In genomic region chr3:88222446-88222845, GRCm38 (mm10) we compare ENCODE assay signal across 16 mouse cellular contexts. TPM values are rescaled to one million over a fixed set of nuclear protein-coding genes. Genes with fewer than 3 reads are reported as not detected.
DNase-seq lines count a peak whose midpoint lies in the region; ATAC-seq and TF ChIP-seq lines count a peak whose summit lies in the region.
"Had no signal": no experiment of that assay in that cellular context is flagged by ENCODE, and none has a peak within 500 bp of the region (broad histone marks: within the 10 kb centered on the region; RNA-seq: fewer than 3 reads in every experiment).

No protein-coding gene starts in this region.

- peaks cover 30% of the 10 kb centered on the region for H3K27me3 ChIP-seq in hindbrain, embryonic 11.5 days (ENCODE audit: control insufficient read depth, insufficient read depth, low read length)
- H3K27me3 ChIP-seq in hindbrain, embryonic 10.5 days (ENCODE audit: insufficient read depth, poor library complexity, severe bottlenecking): peaks cover 98% of the 10 kb centered on the region
- H3K27me3 ChIP-seq in forebrain, embryonic 15.5 days: no peaks in the 10 kb centered on the region
- H3K27me3 ChIP-seq in midbrain, embryonic 14.5 days (ENCODE audit: control insufficient read depth, insufficient read depth, low read length): peaks cover 8% of the 10 kb centered on the region; the same call in 1 of the 2 replicates
- peaks cover 40% of the 10 kb centered on the region for H3K27me3 ChIP-seq in intestine, embryonic 16.5 days (replicated peaks; ENCODE audit: control insufficient read depth, insufficient read depth, low read length)
- peaks cover 5% of the 10 kb centered on the region; the same call in 1 of the 2 replicates for H3K27me3 ChIP-seq in stomach, postnatal 0 days (ENCODE audit: control insufficient read depth, insufficient read depth, low read length)

- H3K9ac ChIP-seq in hindbrain, embryonic 11.5 days (ENCODE audit: low read depth, low read length): no peak overlapping the region
- no peak overlapping the region for H3K9ac ChIP-seq in ES-E14 (ENCODE audit: insufficient read depth, low read depth, low read length, poor library complexity, severe bottlenecking)
- peak overlapping the region; percentile 32 for H3K9ac ChIP-seq in forebrain, embryonic 15.5 days (replicated peaks)
- H3K9ac ChIP-seq in midbrain, embryonic 14.5 days (replicated peaks; ENCODE audit: low read length): peak overlapping the region; percentile 7; the same call in 1 of the 2 replicates
- no peak overlapping the region for H3K9ac ChIP-seq in intestine, embryonic 16.5 days (ENCODE audit: low read depth, low read length)
- no peak overlapping the region for H3K9ac ChIP-seq in stomach, postnatal 0 days (ENCODE audit: low read length)
- H3K9ac ChIP-seq: embryonic facial prominence, embryonic 15.5 days had no signal

- in situ Hi-C loops in ES-E14 (cut with MboI; ENCODE audit: low sequenced_read_pairs in 2 of 2, unreplicated experiment in 2 of 2): no loop called here

- DNase-seq in hindbrain, embryonic 11.5 days (ENCODE audit: low spot score): no peak
- no peak for DNase-seq in hindbrain, embryonic 10.5 days (ENCODE audit: low spot score)
- no peak for DNase-seq in ES-E14 (ENCODE audit: low read depth, low spot score)
- peak; percentile 71 for DNase-seq in midbrain, embryonic 14.5 days
- DNase-seq in stomach, postnatal 0 days (ENCODE audit: low spot score): no peak
- no peak for DNase-seq in lung, postnatal 4 days
- DNase-seq: heart, adult 18-20 months; kidney, adult 8-10 months; thymus, postnatal 4 days had no signal

- no peak overlapping the region for H3K4me2 ChIP-seq in hindbrain, embryonic 11.5 days (replicated peaks; ENCODE audit: low read depth, low read length)
- H3K4me2 ChIP-seq in forebrain, embryonic 15.5 days (replicated peaks): peak overlapping the region; percentile 96
- H3K4me2 ChIP-seq in midbrain, embryonic 14.5 days (ENCODE audit: low read length): peak overlapping the region; percentile 59
- H3K4me2 ChIP-seq in intestine, embryonic 16.5 days (ENCODE audit: low read depth, low read length): no peak overlapping the region
- H3K4me2 ChIP-seq in stomach, postnatal 0 days (replicated peaks; ENCODE audit: low read depth): no peak overlapping the region
- H3K4me2 ChIP-seq: embryonic facial prominence, embryonic 15.5 days had no signal

- TF ChIP-seq CTCF in stomach, postnatal 0 days (IDR thresholded peaks at IDR 0.05; ENCODE audit: low read depth): no peak

- peaks cover 27% of the 10 kb centered on the region for H3K4me1 ChIP-seq in hindbrain, embryonic 11.5 days (replicated peaks; ENCODE audit: control insufficient read depth, insufficient read depth, low read length)
- peaks cover 43% of the 10 kb centered on the region for H3K4me1 ChIP-seq in hindbrain, embryonic 10.5 days (replicated peaks)
- peaks cover 0 to 3% of the 10 kb centered on the region in 2 experiments; a peak in 2 of 4 replicates for H3K4me1 ChIP-seq in ES-E14 (ENCODE audit: control insufficient read depth in 2 of 2, insufficient read depth in 2 of 2, low read length in 2 of 2, poor library complexity in 1 of 2)
- H3K4me1 ChIP-seq in forebrain, embryonic 15.5 days: peaks cover 97% of the 10 kb centered on the region
- H3K4me1 ChIP-seq in midbrain, embryonic 14.5 days (ENCODE audit: control insufficient read depth, insufficient read depth, low read length): peaks cover 54% of the 10 kb centered on the region
- no peaks in the 10 kb centered on the region for H3K4me1 ChIP-seq in intestine, embryonic 16.5 days (ENCODE audit: control insufficient read depth, insufficient read depth, low read length)
- no peaks in the 10 kb centered on the region for H3K4me1 ChIP-seq in stomach, postnatal 0 days (replicated peaks; ENCODE audit: control insufficient read depth, insufficient read depth)
- H3K4me1 ChIP-seq: embryonic facial prominence, embryonic 15.5 days had no signal

- ATAC-seq in hindbrain, embryonic 11.5 days (ENCODE audit: low FRiP score): no peak
- peak; percentile 17 for ATAC-seq in forebrain, embryonic 15.5 days (replicated peaks)
- ATAC-seq in midbrain, embryonic 14.5 days (ENCODE audit: low FRiP score, low TSS enrichment): peak; percentile 28
- ATAC-seq in intestine, embryonic 16.5 days: no peak
- no peak for ATAC-seq in stomach, postnatal 0 days (ENCODE audit: low FRiP score, low TSS enrichment)

- H3K9me3 ChIP-seq in hindbrain, embryonic 11.5 days (ENCODE audit: control insufficient read depth, low read length): no peaks in the 10 kb centered on the region
- no peaks in the 10 kb centered on the region for H3K9me3 ChIP-seq in hindbrain, embryonic 10.5 days
- no peaks in the 10 kb centered on the region for H3K9me3 ChIP-seq in ES-E14 (ENCODE audit: control insufficient read depth, insufficient read depth, low read depth, low read length)
- no peaks in the 10 kb centered on the region for H3K9me3 ChIP-seq in forebrain, embryonic 15.5 days
- H3K9me3 ChIP-seq in midbrain, embryonic 14.5 days (ENCODE audit: control insufficient read depth, low read length): no peaks in the 10 kb centered on the region
- H3K9me3 ChIP-seq in intestine, embryonic 16.5 days (ENCODE audit: control insufficient read depth, low read length): no peaks in the 10 kb centered on the region
- no peaks in the 10 kb centered on the region for H3K9me3 ChIP-seq in stomach, postnatal 0 days (ENCODE audit: control insufficient read depth, low read length)
- H3K9me3 ChIP-seq: embryonic facial prominence, embryonic 15.5 days had no signal

- no peaks in the 10 kb centered on the region; the same call in 1 of the 2 replicates for H3K36me3 ChIP-seq in hindbrain, embryonic 11.5 days (ENCODE audit: control insufficient read depth, insufficient read depth, low read length)
- peaks cover 24% of the 10 kb centered on the region; the same call in 1 of the 2 replicates for H3K36me3 ChIP-seq in hindbrain, embryonic 10.5 days
- H3K36me3 ChIP-seq in ES-E14 (ENCODE audit: control insufficient read depth, insufficient read depth, low read length, poor library complexity, severe bottlenecking): no peaks in the 10 kb centered on the region
- H3K36me3 ChIP-seq in forebrain, embryonic 15.5 days: peaks cover 54% of the 10 kb centered on the region
- H3K36me3 ChIP-seq in midbrain, embryonic 14.5 days (ENCODE audit: control insufficient read depth, insufficient read depth, low read length): peaks cover 56% of the 10 kb centered on the region
- H3K36me3 ChIP-seq in intestine, embryonic 16.5 days (ENCODE audit: control insufficient read depth, insufficient read depth, low read length): no peaks in the 10 kb centered on the region
- no peaks in the 10 kb centered on the region for H3K36me3 ChIP-seq in stomach, postnatal 0 days (ENCODE audit: control insufficient read depth, insufficient read depth, low read length)
- H3K36me3 ChIP-seq: embryonic facial prominence, embryonic 15.5 days had no signal

- peak overlapping the region; percentile 66 for H3K27ac ChIP-seq in hindbrain, embryonic 11.5 days (ENCODE audit: low read depth, low read length)
- no peak overlapping the region for H3K27ac ChIP-seq in hindbrain, embryonic 10.5 days
- H3K27ac ChIP-seq in ES-E14 (ENCODE audit: insufficient read depth, low read depth, low read length, poor library complexity, severe bottlenecking): no peak overlapping the region
- peak overlapping the region; percentile 99 for H3K27ac ChIP-seq in forebrain, embryonic 15.5 days (replicated peaks)
- peak overlapping the region; percentile 95 for H3K27ac ChIP-seq in midbrain, embryonic 14.5 days (replicated peaks; ENCODE audit: low read depth, low read length)
- H3K27ac ChIP-seq in intestine, embryonic 16.5 days (ENCODE audit: low read length): no peak overlapping the region
- no peak overlapping the region for H3K27ac ChIP-seq in stomach, postnatal 0 days (replicated peaks)
- H3K27ac ChIP-seq: embryonic facial prominence, embryonic 15.5 days had no signal

- no peak overlapping the region for H3K4me3 ChIP-seq in hindbrain, embryonic 11.5 days (ENCODE audit: low read depth, low read length)
- no peak overlapping the region for H3K4me3 ChIP-seq in hindbrain, embryonic 10.5 days
- H3K4me3 ChIP-seq in ES-E14 (ENCODE audit: insufficient read depth in 1 of 2, low read depth in 1 of 2, low read length in 2 of 2, poor library complexity in 1 of 2, severe bottlenecking in 1 of 2): no peak overlapping the region
- H3K4me3 ChIP-seq in forebrain, embryonic 15.5 days: peak overlapping the region; percentile 12
- no peak overlapping the region for H3K4me3 ChIP-seq in midbrain, embryonic 14.5 days (replicated peaks; ENCODE audit: low read depth, low read length)
- H3K4me3 ChIP-seq in intestine, embryonic 16.5 days (ENCODE audit: low read length): no peak overlapping the region
- H3K4me3 ChIP-seq in stomach, postnatal 0 days (ENCODE audit: low read depth, low read length): no peak overlapping the region
- H3K4me3 ChIP-seq: embryonic facial prominence, embryonic 15.5 days had no signal

- TF ChIP-seq EP300 in stomach, postnatal 0 days (optimal IDR thresholded peaks at IDR 0.05): no peak

- WGBS in hindbrain, embryonic 11.5 days: 75% methylated on average over 6 of the region's 6 CpGs
- WGBS in hindbrain, embryonic 10.5 days: 82% methylated on average over 6 of the region's 6 CpGs
- 18% methylated on average over 6 of the region's 6 CpGs for WGBS in forebrain, embryonic 15.5 days
- 52% methylated on average over 6 of the region's 6 CpGs for WGBS in midbrain, embryonic 14.5 days
- 71% methylated on average over 6 of the region's 6 CpGs for WGBS in intestine, embryonic 16.5 days
- 75% methylated on average over 6 of the region's 6 CpGs for WGBS in stomach, postnatal 0 days

TF ChIP-seq in ES-E14, 5 proteins besides CTCF, POLR2A, EP300 and RAD21:
- TF ChIP-seq ZNF384 (IDR thresholded peaks at IDR 0.05; ENCODE audit: low read depth, low read length): no peak
- no peak for TF ChIP-seq CHD2 (IDR thresholded peaks at IDR 0.05; ENCODE audit: low read depth, low read length)
- TF ChIP-seq ZC3H11A (IDR thresholded peaks at IDR 0.05; ENCODE audit: borderline replicate concordance, low read depth, low read length): peak; percentile 45
- TF ChIP-seq MAFK (IDR thresholded peaks at IDR 0.05; ENCODE audit: insufficient read depth, low read depth, low read length): no peak
TF ChIP-seq in ES-E14: peak in this region for 1.

RNA-seq across cellular contexts. Expression of gene Rhbg, which starts 32.1 kb away (rescaled TPM):
- polyA plus RNA-seq in hindbrain, embryonic 11.5 days (2014; fragmentation: Nextera tagmentation; extraction: Ambion mirVana): 0.13 and 0.25 TPM in 2 replicates
- not detected in 2 replicates for polyA plus RNA-seq in hindbrain, embryonic 10.5 days (2016; fragmentation: Nextera tagmentation; extraction: Ambion mirVana)
- 3.4 and 4.6 TPM in 2 replicates for total RNA-seq in ES-E14 (2012; rRNA removed)
- 0.10 and 0.14 TPM in 2 replicates for polyA plus RNA-seq in forebrain, embryonic 15.5 days (2015; fragmentation: Nextera tagmentation; extraction: Ambion mirVana)
- polyA plus RNA-seq in midbrain, embryonic 14.5 days (2014; fragmentation: Nextera tagmentation; extraction: Ambion mirVana): 0.21 and 0.22 TPM in 2 replicates
- 0.69 and 1.3 TPM in 2 replicates for polyA plus RNA-seq in intestine, embryonic 16.5 days (2015; fragmentation: Nextera tagmentation; extraction: Ambion mirVana)
- polyA plus RNA-seq in stomach, postnatal 0 days (2015; fragmentation: Nextera tagmentation; extraction: Ambion mirVana): 19.4 and 27.0 TPM in 2 replicates
- total RNA-seq: heart, postnatal 25 days; layer of hippocampus, adult 18-20 months; neutrophil, adult 5-6 weeks had no signal
- polyA plus RNA-seq: C2C12 had no signal

Comparison
In these comparisons a context has a peak if more than half of its experiments do, and no peak if none do; other contexts are left out.
1. H3K27ac ChIP-seq: peak in hindbrain, embryonic 11.5 days (single experiment), forebrain, embryonic 15.5 days (single experiment) and midbrain, embryonic 14.5 days (single experiment); none in hindbrain, embryonic 10.5 days (single experiment), ES-E14 (single experiment), intestine, embryonic 16.5 days (single experiment) and stomach, postnatal 0 days (single experiment).
2. ATAC-seq: peak in forebrain, embryonic 15.5 days (single experiment) and midbrain, embryonic 14.5 days (single experiment); none in hindbrain, embryonic 11.5 days (single experiment), intestine, embryonic 16.5 days (single experiment) and stomach, postnatal 0 days (single experiment).
3. H3K4me2 ChIP-seq: peak in forebrain, embryonic 15.5 days (single experiment) and midbrain, embryonic 14.5 days (single experiment); none in hindbrain, embryonic 11.5 days (single experiment), intestine, embryonic 16.5 days (single experiment) and stomach, postnatal 0 days (single experiment).
4. H3K9ac ChIP-seq: peak in forebrain, embryonic 15.5 days (single experiment) and midbrain, embryonic 14.5 days (single experiment); none in hindbrain, embryonic 11.5 days (single experiment), ES-E14 (single experiment), intestine, embryonic 16.5 days (single experiment) and stomach, postnatal 0 days (single experiment).